Mouse (Mus musculus) C2C12 (cell line): ENCODE measurements around the gene Gm20683.

ENCODE experiments used
- CEBPB ChIP-seq: IDR thresholded peaks from one replicate; pipeline ENCODE4 v1.6.1; 2011; ENCODE audit warnings: low read depth, mild to moderate bottlenecking, control low read depth, moderate library complexity
- CTCF ChIP-seq: IDR thresholded peaks from one replicate; pipeline ENCODE4 v1.5.1; 2011; ENCODE audit not compliant: control insufficient read depth, insufficient read depth, insufficient read length
- FOSL1 ChIP-seq: IDR thresholded peaks from one replicate; pipeline ENCODE4 v1.8.0; 2011; ENCODE audit warnings: mild to moderate bottlenecking, low read length; ENCODE audit not compliant: poor library complexity, insufficient read depth, severe bottlenecking
- MYOD1 ChIP-seq: IDR thresholded peaks from one replicate; pipeline ENCODE4 v1.6.1; 2011; ENCODE audit warnings: low read depth; ENCODE audit not compliant: control insufficient read depth, insufficient read length
- MYOG ChIP-seq: IDR thresholded peaks from one replicate; pipeline ENCODE4 v1.6.1; 2011; ENCODE audit not compliant: control insufficient read depth, insufficient read length; ENCODE audit errors: extremely low read depth
- USF1 ChIP-seq: IDR thresholded peaks from one replicate; pipeline ENCODE4 v1.6.1; 2011; ENCODE audit warnings: low read depth, mild to moderate bottlenecking, control low read depth, moderate library complexity

GRCm38 (mm10) chr17:25839455-25840235 lies 1.9 kb downstream of the Gm20683 start:
- TF ChIP-seq USF1 (no peak), CTCF (no peak), CEBPB (no peak), FOSL1 (no peak), MYOG (no peak), MYOD1 (no peak)
